Mouse (Mus musculus): Measurements from ENCODE around the gene 6430531B16Rik.

The 6430531B16Rik gene

GRCm38 (mm10) chr7:139937810-139938209 is 40.7 kb downstream of the 6430531B16Rik start:
- DNase-seq (ENCODE audit: low read depth, low spot score), result no peak

- no peak for DNase-seq (ENCODE audit: low read depth, low spot score)
Measured at GRCm38 (mm10) chr7:139937138-139937537, 41.4 kb downstream of the 6430531B16Rik start.

GRCm38 (mm10) chr7:139936705-139937104 is 41.9 kb downstream of the 6430531B16Rik start:
- DNase-seq (ENCODE audit: low read depth, low spot score), result no peak

GRCm38 (mm10) chr7:139930732-139931131 is 47.8 kb downstream of the 6430531B16Rik start:
- DNase-seq (ENCODE audit: low read depth, low spot score), result no peak
